In the genomic region with DNA sequence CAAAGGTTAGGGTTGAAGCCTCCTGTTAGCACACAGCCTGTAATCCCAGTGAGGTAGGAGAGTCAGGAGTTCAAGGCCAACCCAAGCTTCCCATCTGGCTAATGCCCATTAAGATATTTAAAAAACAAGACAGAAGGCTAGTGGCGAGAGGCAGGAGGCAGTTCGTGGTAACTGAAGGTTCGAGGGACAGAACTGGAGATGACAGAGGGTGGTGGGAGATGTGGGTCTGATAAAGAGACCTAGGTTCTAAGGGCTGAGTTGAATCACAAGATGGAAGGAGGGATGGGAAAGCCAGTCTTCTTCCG, we compare ENCODE assay signal across 10 mouse cellular contexts. TPM values are rescaled to one million over a fixed set of nuclear protein-coding genes. Genes with fewer than 3 reads are reported as not detected.
DNase-seq lines count a peak whose midpoint lies in the region; ATAC-seq lines count a peak whose summit lies in the region.
"Had no signal": no experiment of that assay in that cellular context is flagged by ENCODE, and none has a peak within 500 bp of the region (broad histone marks: within the 10 kb centered on the region; RNA-seq: fewer than 3 reads in every experiment).

Doc2a (plus strand) TSS at position 301 of the 305 bp plus-strand sequence.

- intact Hi-C loops in gastrocnemius, postnatal 14 days (cut with DNase I; ENCODE audit: low total_unique reads), result no loop called here

- no peaks in the 10 kb centered on the region for H3K9me3 ChIP-seq in kidney, embryonic 15.5 days (replicated peaks)
- no peaks in the 10 kb centered on the region for H3K9me3 ChIP-seq in embryonic facial prominence, embryonic 11.5 days (replicated peaks; ENCODE audit: control insufficient read depth, low read length)
- no peaks in the 10 kb centered on the region for H3K9me3 ChIP-seq in intestine, embryonic 15.5 days
- no peaks in the 10 kb centered on the region for H3K9me3 ChIP-seq in midbrain, embryonic 12.5 days

- H3K36me3 ChIP-seq in kidney, embryonic 15.5 days, result peaks cover 8% of the 10 kb centered on the region; the same call in 1 of the 2 replicates
- peaks cover 2% of the 10 kb centered on the region; the same call in 1 of the 2 replicates for H3K36me3 ChIP-seq in embryonic facial prominence, embryonic 11.5 days (replicated peaks; ENCODE audit: control insufficient read depth, insufficient read depth, low read depth, low read length)
- no peaks in the 10 kb centered on the region for H3K36me3 ChIP-seq in intestine, embryonic 15.5 days
- H3K36me3 ChIP-seq in midbrain, embryonic 12.5 days, result peaks cover 7% of the 10 kb centered on the region

- ATAC-seq in kidney, embryonic 15.5 days (replicated peaks; ENCODE audit: low FRiP score), result no peak
- ATAC-seq in embryonic facial prominence, embryonic 11.5 days (replicated peaks; ENCODE audit: insufficient number of reproducible peaks, low FRiP score, low TSS enrichment, low read depth), result no peak
- no peak for ATAC-seq in intestine, embryonic 15.5 days
- ATAC-seq in midbrain, embryonic 12.5 days (ENCODE audit: low FRiP score, low read depth), result no peak
- ATAC-seq: Patski had no signal

- peak within 1 kb of the TSS; percentile 62 for H3K9ac ChIP-seq in kidney, embryonic 15.5 days
- H3K9ac ChIP-seq in embryonic facial prominence, embryonic 11.5 days (replicated peaks; ENCODE audit: low read length), result peak within 1 kb of the TSS; percentile 68
- H3K9ac ChIP-seq in intestine, embryonic 15.5 days, result peak within 1 kb of the TSS; percentile 52
- H3K9ac ChIP-seq in midbrain, embryonic 12.5 days (replicated peaks), result peak within 1 kb of the TSS; percentile 77

- peaks cover 35% of the 10 kb centered on the region for H3K4me1 ChIP-seq in kidney, embryonic 15.5 days
- peaks cover 3% of the 10 kb centered on the region; the same call in 1 of the 2 replicates for H3K4me1 ChIP-seq in embryonic facial prominence, embryonic 11.5 days (ENCODE audit: control insufficient read depth, insufficient read depth, low read length)
- H3K4me1 ChIP-seq in intestine, embryonic 15.5 days (replicated peaks), result peaks cover 17% of the 10 kb centered on the region
- H3K4me1 ChIP-seq in midbrain, embryonic 12.5 days, result peaks cover 18% of the 10 kb centered on the region

- no peak within 1 kb of the TSS for H3K27ac ChIP-seq in kidney, embryonic 15.5 days
- no peak within 1 kb of the TSS for H3K27ac ChIP-seq in embryonic facial prominence, embryonic 11.5 days (replicated peaks; ENCODE audit: low read depth, low read length)
- H3K27ac ChIP-seq in intestine, embryonic 15.5 days, result no peak within 1 kb of the TSS
- H3K27ac ChIP-seq in midbrain, embryonic 12.5 days (replicated peaks), result peak within 1 kb of the TSS; percentile 15; the same call in 1 of the 2 replicates

- WGBS in kidney, embryonic 15.5 days, result 35% methylated on average over 4 of the region's 4 CpGs
- 21% methylated on average over 4 of the region's 4 CpGs for WGBS in embryonic facial prominence, embryonic 11.5 days
- WGBS in intestine, embryonic 15.5 days, result 38% methylated on average over 4 of the region's 4 CpGs
- 26% methylated on average over 4 of the region's 4 CpGs for WGBS in midbrain, embryonic 12.5 days

- peaks cover 28% of the 10 kb centered on the region for H3K27me3 ChIP-seq in kidney, embryonic 15.5 days
- peaks cover 24% of the 10 kb centered on the region for H3K27me3 ChIP-seq in embryonic facial prominence, embryonic 11.5 days (ENCODE audit: control insufficient read depth, insufficient read depth, low read length)
- H3K27me3 ChIP-seq in intestine, embryonic 15.5 days (replicated peaks), result peaks cover 29% of the 10 kb centered on the region
- peaks cover 45% of the 10 kb centered on the region for H3K27me3 ChIP-seq in midbrain, embryonic 12.5 days

- H3K4me2 ChIP-seq in kidney, embryonic 15.5 days, result peak within 1 kb of the TSS; percentile 99
- H3K4me2 ChIP-seq in embryonic facial prominence, embryonic 11.5 days (ENCODE audit: low read depth, low read length), result peak within 1 kb of the TSS; percentile 100
- H3K4me2 ChIP-seq in intestine, embryonic 15.5 days (replicated peaks), result peak within 1 kb of the TSS; percentile 99
- H3K4me2 ChIP-seq in midbrain, embryonic 12.5 days (replicated peaks), result peak within 1 kb of the TSS; percentile 100

- no peak for DNase-seq in kidney, adult 11 months
- no peak for DNase-seq in embryonic facial prominence, embryonic 11.5 days (ENCODE audit: low spot score)
- DNase-seq in yolk sac, embryonic 10.5 days (ENCODE audit: low spot score), result no peak
- DNase-seq in gastrocnemius, postnatal 14 days, result no peak
- no peak for DNase-seq in kidney, adult 18-20 months

- H3K4me3 ChIP-seq in kidney, embryonic 15.5 days (replicated peaks), result peak within 1 kb of the TSS; percentile 63
- H3K4me3 ChIP-seq in embryonic facial prominence, embryonic 11.5 days (ENCODE audit: low read depth, low read length), result peak within 1 kb of the TSS; percentile 58
- peak within 1 kb of the TSS; percentile 51 for H3K4me3 ChIP-seq in intestine, embryonic 15.5 days (replicated peaks)
- H3K4me3 ChIP-seq in midbrain, embryonic 12.5 days, result peak within 1 kb of the TSS; percentile 65

RNA-seq across cellular contexts. Expression of gene Doc2a, which starts in this region (rescaled TPM):
- polyA plus RNA-seq in kidney, embryonic 15.5 days (2015; fragmentation: Nextera tagmentation; extraction: Ambion mirVana), result 6.6 and 11.4 TPM in 2 replicates
- 1.5 and 1.7 TPM in 2 replicates for polyA plus RNA-seq in embryonic facial prominence, embryonic 11.5 days (2014; fragmentation: Nextera tagmentation; extraction: Ambion mirVana)
- polyA plus RNA-seq in intestine, embryonic 15.5 days (2015; fragmentation: Nextera tagmentation; extraction: Ambion mirVana), result 0.75 and 1.0 TPM in 2 replicates
- polyA plus RNA-seq in midbrain, embryonic 12.5 days (2016; fragmentation: Nextera tagmentation; extraction: Ambion mirVana), result 6.3 and 7.7 TPM in 2 replicates
- not detected for total RNA-seq in gastrocnemius, postnatal 14 days (2021)
- polyA plus RNA-seq: gonadal fat pad, adult 2 months; Patski had no signal
